Mouse (Mus musculus) bone marrow macrophage, adult 2 months (primary cell): Measurements from ENCODE around the gene Chst11.

Source experiments
- CTCF ChIP-seq: IDR thresholded peaks from 2 replicates; pipeline ENCODE4 v1.5.1; 2012; ENCODE audit warnings: low read depth, mild to moderate bottlenecking, low read length, moderate library complexity
- POLR2A ChIP-seq: IDR thresholded peaks from 2 replicates; pipeline ENCODE4 v1.6.1; 2012; ENCODE audit warnings: mild to moderate bottlenecking, low read depth, low read length, borderline replicate concordance

DNA sequence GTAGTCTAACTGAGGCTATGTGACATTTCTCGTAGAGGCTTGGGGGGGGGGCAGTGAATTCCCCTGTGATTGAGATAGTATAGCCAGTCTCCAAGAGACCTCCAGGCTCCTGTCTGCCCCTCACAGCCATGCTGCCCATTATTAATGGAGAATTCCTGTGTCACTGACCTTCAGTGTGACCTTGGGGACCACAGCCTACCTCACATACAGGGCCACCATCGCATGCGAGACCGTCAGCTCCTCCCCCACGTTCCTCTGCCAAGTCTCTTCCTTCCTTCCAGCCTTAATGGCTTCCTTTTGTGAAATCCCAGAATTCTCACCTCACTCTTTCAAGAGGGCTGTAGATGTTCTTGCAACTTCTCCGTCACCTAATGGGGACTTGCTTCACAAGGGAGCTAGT lies 184.3 kb downstream of the Chst11 start:
- TF ChIP-seq POLR2A (no peak), CTCF (no peak)
